Mouse (Mus musculus) heart, embryonic 14.5 days (tissue): ENCODE results near the gene Syngr3. TPM values are rescaled to one million over a fixed set of nuclear protein-coding genes. Genes with fewer than 3 reads are reported as not detected.

Experiments used
- ATAC-seq: fragments of 200-750 bp; cut with Nextera tagmentation; 2 replicates; pipeline ENCODE4 v1.8.0; 2017; ENCODE audit warnings: low read depth, moderate TSS enrichment; ENCODE audit not compliant: insufficient number of reproducible peaks, insufficient read depth, low FRiP score
- H3K27ac ChIP-seq, 2 experiments: fragments of 200-500 bp in 1 of 2; fragments of 300-500 bp in 1 of 2; sonication (generic) in 1 of 2; replicated peaks in 1 of 2; 2 replicates each; pipeline ENCODE4 v1.5.1; 2012 to 2014; ENCODE audit warnings: low read depth in 2 of 2, low read length in 2 of 2, control low read depth in 1 of 2, mild to moderate bottlenecking in 1 of 2, mixed read lengths in 1 of 2; ENCODE audit not compliant: control insufficient read depth in 1 of 2, insufficient read depth in 1 of 2
- H3K27me3 ChIP-seq: fragments of 300-500 bp; sonication (generic); 2 replicates; pipeline ENCODE4 v1.6.1; 2014; ENCODE audit warnings: mild to moderate bottlenecking, low read length, control low read depth; ENCODE audit not compliant: control insufficient read depth, insufficient read depth
- H3K36me3 ChIP-seq: fragments of 300-500 bp; sonication (generic); 2 replicates; pipeline ENCODE4 v1.6.1; 2014; ENCODE audit warnings: mild to moderate bottlenecking, control low read depth, low read length, mixed read lengths; ENCODE audit not compliant: control insufficient read depth, insufficient read depth
- H3K4me1 ChIP-seq, 2 experiments: fragments of 200-500 bp in 1 of 2; fragments of 300-500 bp in 1 of 2; sonication (generic) in 1 of 2; 2 replicates each; pipeline ENCODE4 v1.6.1; 2012 to 2014; ENCODE audit warnings: low read length in 2 of 2, control low read depth in 1 of 2, mixed read lengths in 1 of 2; ENCODE audit not compliant: control insufficient read depth in 2 of 2, insufficient read depth in 2 of 2
- H3K4me2 ChIP-seq: fragments of 300-500 bp; sonication (generic); 2 replicates; pipeline ENCODE4 v1.6.1; 2014; ENCODE audit warnings: mild to moderate bottlenecking, low read length
- H3K4me3 ChIP-seq, 2 experiments: fragments of 200-500 bp in 1 of 2; fragments of 300-500 bp in 1 of 2; sonication (generic) in 1 of 2; 2 replicates each; pipeline ENCODE4 v1.5.1; 2012 to 2014; ENCODE audit warnings: low read length in 2 of 2, mild to moderate bottlenecking in 2 of 2, control low read depth in 1 of 2, low read depth in 1 of 2, moderate library complexity in 1 of 2; ENCODE audit not compliant: control insufficient read depth in 1 of 2, insufficient read depth in 1 of 2
- H3K9ac ChIP-seq: fragments of 300-500 bp; sonication (generic); 2 replicates; pipeline ENCODE4 v1.6.1; 2014; ENCODE audit warnings: mild to moderate bottlenecking, low read length
- H3K9me3 ChIP-seq: fragments of 300-500 bp; sonication (generic); 2 replicates; pipeline ENCODE4 v1.6.1; 2016; ENCODE audit warnings: low read length, control low read depth; ENCODE audit not compliant: control insufficient read depth
- WGBS: fragments of 180-500 bp; shearing (Covaris S2); extraction: QIAGEN DNeasy Blood & Tissue Kit; methylation state at CpG from one replicate; pipeline ENCODE4 v1.1.7; 2014; 5-methylcytosine and 5-hydroxymethylcytosine counted together
- polyA plus RNA-seq: library from polyadenylated mRNA; unstranded; fragments of >200 nt; fragmentation: Nextera tagmentation; extraction: Ambion mirVana; gene quantifications from 2 replicates; pipeline ENCODE4 v1.2.1, GENCODE M21; 2014

Syngr3 gene
- polyA plus RNA-seq = 0.42 and 0.69 TPM in 2 replicates

DNA sequence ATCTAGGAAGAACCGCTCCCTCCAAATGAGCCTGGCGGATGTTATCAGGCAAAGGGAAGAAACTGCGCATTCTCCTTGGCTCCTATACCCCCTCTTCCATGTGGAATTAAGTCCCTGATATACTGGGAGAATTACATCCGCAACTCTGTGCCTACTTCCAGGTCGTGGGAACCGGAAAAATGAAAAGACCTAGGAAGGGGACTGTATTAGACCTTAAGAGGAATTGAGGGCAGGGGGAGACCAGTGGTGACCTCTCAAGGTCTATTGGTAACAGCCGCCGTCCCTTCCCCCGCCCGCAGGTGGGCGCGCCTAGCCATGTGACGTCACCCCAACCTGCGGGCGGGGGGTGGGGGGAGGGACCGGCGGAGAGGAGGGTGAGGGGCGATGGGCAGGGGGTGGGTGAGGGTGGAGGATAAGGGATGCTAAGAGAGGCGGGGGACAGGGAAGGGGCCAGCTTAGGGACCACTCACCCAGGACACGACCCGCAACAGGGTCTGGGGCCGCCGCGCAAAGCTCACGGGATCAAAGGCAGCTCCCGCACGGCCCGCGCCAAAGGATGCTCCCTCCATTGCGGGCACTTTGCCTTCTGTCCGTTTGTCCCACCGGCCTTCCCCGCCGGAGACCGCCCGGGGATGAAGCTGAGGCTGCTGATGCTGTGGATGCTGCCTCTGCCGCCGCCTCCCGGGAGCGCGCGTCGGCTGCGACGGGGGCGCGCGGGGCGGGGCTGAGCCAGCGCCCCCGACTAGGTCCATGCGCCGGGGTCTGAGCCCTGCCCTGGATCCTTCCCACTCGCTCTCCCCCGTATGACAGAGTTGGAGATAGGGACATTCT is at the start of gene Syngr3:
Syngr3 (minus strand) TSS at position 705 of the 831 bp plus-strand sequence.
- under 1% methylated on average over 54 of the region's 55 CpGs for WGBS
- Histone ChIP-seq H3K27me3 (peaks cover 45% of the 10 kb centered on the region), H3K27ac (no peak within 1 kb of the TSS)

DNA sequence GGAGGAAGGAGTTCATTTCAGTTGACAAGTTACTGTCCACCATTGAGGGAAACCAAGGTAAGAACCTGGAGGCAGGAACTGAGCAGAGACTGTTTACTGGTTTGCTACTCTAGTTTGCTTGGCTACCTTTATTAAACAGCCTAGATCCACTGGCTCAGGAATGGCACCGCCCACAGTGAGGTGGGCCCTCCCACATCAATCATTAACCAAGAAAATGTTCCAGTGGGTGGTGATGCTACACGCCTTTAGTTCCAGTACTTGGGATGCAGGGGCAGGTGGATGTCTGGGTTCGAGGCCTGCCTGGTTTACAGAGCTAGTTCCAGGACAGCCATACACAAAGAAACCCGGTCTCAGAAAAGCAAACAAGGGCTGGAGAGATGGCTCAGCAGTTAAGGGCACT is 48.5 kb upstream of the Syngr3 start:
- ATAC-seq = no peak
- WGBS = 83% methylated on average over 4 of the region's 4 CpGs
- Histone ChIP-seq H3K27me3 (no peaks in the 10 kb centered on the region), H3K4me3 (no peak overlapping the region), H3K4me2 (no peak overlapping the region), H3K9ac (no peak overlapping the region), H3K4me1 (peaks cover 4 to 12% of the 10 kb centered on the region in 2 experiments), H3K9me3 (no peaks in the 10 kb centered on the region), H3K27ac (no peak overlapping the region), H3K36me3 (peaks cover 31% of the 10 kb centered on the region)

More for the DNA sequence above, at the start of gene Syngr3:
- Histone ChIP-seq H3K4me1 (peaks cover 6 to 16% of the 10 kb centered on the region in 2 experiments; a peak in 3 of 4 replicates), H3K9me3 (no peaks in the 10 kb centered on the region), H3K36me3 (peaks cover 22% of the 10 kb centered on the region), H3K9ac (peak within 1 kb of the TSS; percentile 59), H3K4me2 (peak within 1 kb of the TSS; percentile 86), H3K4me3 (peak within 1 kb of the TSS; percentile 50 to 56)
- ATAC-seq = no peak

DNA sequence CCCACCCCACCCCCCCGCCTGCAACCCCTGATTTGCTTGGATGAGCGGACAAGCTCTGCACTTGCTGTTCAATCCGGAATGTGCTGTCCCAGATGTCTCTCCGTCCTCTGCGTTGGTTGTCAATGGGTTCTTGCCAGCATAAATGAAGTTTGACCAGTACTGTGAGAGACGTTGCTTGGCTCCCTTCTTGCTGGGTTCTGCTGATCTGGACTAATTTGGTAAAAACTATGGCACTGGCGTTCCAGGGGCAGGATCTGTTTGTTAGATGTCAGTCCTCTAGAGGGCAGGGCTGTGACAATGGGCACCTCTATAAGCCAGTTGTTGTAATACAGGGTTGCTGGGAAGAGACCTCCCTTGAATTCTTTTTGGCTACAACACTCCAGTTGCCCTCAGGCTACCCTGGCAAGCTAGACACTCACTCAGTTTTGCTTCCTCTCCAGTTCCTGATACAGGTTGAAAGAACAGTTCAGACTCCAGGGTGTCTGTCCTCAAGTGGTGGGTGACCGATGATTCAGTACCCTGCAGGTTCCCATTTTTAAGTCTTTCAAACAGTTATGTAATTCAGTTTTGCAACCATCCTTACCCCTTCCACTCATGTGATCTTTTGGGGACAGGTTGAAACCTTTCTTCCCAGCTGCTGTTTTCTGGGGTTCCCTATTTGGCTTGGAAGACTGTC is 47.5 kb upstream of the Syngr3 start:
- Histone ChIP-seq H3K9me3 (no peaks in the 10 kb centered on the region), H3K4me1 (peaks cover 9 to 18% of the 10 kb centered on the region in 2 experiments), H3K36me3 (peaks cover 23% of the 10 kb centered on the region), H3K9ac (peak overlapping the region; percentile 84), H3K4me2 (peak overlapping the region; percentile 93), H3K27ac (no peak overlapping the region), H3K4me3 (peak overlapping the region; percentile 70 to 94), H3K27me3 (no peaks in the 10 kb centered on the region)
- no peak for ATAC-seq
- WGBS = 29% methylated on average over 8 of the region's 8 CpGs

DNA sequence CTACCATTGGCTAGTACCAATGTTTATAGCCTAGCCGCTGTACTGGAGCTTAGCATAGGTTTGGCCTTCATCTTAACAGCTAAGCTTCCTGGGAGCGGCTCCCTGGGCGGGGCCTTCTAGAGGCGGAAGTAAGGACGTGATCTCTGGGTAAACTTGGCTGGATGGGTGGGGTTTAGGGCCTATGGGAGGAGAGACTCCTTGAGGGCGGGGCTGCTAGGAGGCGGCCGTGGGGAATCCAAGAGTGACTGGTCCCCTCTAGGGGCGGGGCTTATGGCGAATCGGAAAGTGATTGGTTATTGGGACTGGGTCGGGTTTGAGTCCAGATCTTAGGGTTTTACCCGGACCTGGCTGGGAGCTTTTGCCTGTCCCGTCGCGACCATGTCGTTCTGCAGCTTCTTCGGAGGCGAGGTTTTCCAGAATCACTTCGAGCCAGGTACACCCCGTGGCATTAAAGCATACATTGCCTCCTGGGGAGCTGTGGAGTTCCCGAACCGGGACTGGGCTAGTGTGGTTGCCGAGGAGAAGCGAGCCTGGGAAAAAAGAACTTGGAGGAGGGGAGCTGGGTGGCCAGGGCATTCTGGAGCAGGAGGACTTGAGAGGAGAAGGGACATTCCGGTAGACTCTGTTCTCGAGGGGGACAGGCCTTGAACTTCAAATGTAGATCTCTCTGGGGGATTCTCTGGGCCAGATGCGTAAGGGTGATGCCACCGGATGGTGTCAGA is 46.7 kb upstream of the Syngr3 start, which contains the start of gene Msrb1:
Msrb1 (plus strand) TSS at position 313 of the 722 bp plus-strand sequence.
- H3K27me3 ChIP-seq = no peaks in the 10 kb centered on the region
- ATAC-seq = peak; percentile 95
- peaks cover 15% of the 10 kb centered on the region for H3K36me3 ChIP-seq
- no peaks in the 10 kb centered on the region for H3K9me3 ChIP-seq
- WGBS = under 1% methylated on average over 29 of the region's 29 CpGs
- peak within 1 kb of the TSS; percentile 93 for H3K4me2 ChIP-seq
- peaks cover 13 to 25% of the 10 kb centered on the region in 2 experiments for H3K4me1 ChIP-seq
- peak within 1 kb of the TSS; percentile 70 to 94 for H3K4me3 ChIP-seq
- H3K27ac ChIP-seq = peak within 1 kb of the TSS; percentile 54 to 75
- H3K9ac ChIP-seq = peak within 1 kb of the TSS; percentile 84

DNA sequence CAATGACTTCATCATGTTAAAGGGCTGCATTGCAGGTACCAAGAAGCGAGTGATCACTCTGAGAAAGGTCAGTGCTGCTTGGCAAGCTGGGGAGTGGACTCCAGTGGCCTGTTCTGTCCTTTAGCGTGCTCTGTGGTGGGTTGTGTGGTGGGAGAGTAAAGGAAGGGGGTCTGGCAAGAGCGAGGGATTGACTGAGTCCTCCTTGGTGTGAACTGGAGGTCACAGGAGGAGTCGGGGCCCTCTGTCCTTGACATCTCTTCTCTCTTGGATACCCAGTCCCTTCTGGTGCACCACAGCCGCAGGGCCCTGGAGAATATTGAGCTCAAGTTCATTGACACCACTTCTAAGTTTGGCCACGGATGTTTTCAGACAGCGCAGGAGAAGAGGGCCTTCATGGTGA is 45.7 kb upstream of the Syngr3 start:
- Histone ChIP-seq H3K4me2 (peak overlapping the region; percentile 93; the same call in 1 of the 2 replicates), H3K4me3 (no peak overlapping the region), H3K36me3 (peaks cover 8% of the 10 kb centered on the region), H3K27ac (no peak overlapping the region), H3K27me3 (no peaks in the 10 kb centered on the region), H3K4me1 (peaks cover 13 to 25% of the 10 kb centered on the region in 2 experiments), H3K9ac (no peak overlapping the region), H3K9me3 (no peaks in the 10 kb centered on the region)
- 85% methylated on average over 7 of the region's 7 CpGs for WGBS
- no peak for ATAC-seq

GRCm38 (mm10) chr17:24734513-24734912 is 44.8 kb upstream of the Syngr3 start:
- no peak for ATAC-seq
- Histone ChIP-seq H3K4me1 (peaks cover 13 to 25% of the 10 kb centered on the region in 2 experiments), H3K9ac (no peak overlapping the region), H3K36me3 (no peaks in the 10 kb centered on the region), H3K4me3 (no peak overlapping the region), H3K9me3 (no peaks in the 10 kb centered on the region), H3K4me2 (no peak overlapping the region), H3K27ac (no peak overlapping the region), H3K27me3 (no peaks in the 10 kb centered on the region)
- WGBS = 91% methylated on average over 1 of the region's 1 CpGs

DNA sequence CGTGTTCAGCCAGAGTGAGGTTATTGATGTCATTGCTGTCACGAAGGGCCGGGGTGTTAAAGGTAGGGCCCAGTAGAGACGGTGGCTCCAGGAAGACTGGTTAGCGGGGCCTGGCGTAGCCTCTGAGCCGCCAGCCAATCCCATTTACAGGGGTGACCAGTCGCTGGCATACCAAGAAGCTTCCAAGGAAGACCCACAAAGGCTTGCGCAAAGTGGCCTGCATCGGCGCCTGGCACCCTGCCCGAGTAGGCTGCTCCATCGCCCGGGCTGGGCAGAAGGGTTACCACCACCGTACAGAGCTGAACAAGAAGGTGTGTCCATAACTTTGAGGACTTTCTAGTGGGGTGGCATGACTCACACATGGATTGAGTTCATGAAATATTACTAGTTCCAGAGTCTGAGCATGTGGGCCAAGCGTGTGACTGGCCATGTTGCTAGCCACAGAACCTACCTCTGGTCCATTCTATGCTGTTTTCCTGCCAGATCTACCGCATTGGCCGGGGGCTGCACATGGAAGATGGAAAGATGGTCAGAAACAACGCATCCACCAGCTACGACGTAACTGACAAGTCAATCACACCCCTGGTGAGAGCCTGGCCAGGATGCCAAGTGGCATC is 43.8 kb upstream of the Syngr3 start:
- H3K36me3 ChIP-seq = no peaks in the 10 kb centered on the region
- H3K4me3 ChIP-seq = no peak overlapping the region
- no peak overlapping the region for H3K9ac ChIP-seq
- H3K27me3 ChIP-seq = no peaks in the 10 kb centered on the region
- peaks cover 13 to 25% of the 10 kb centered on the region in 2 experiments for H3K4me1 ChIP-seq
- H3K9me3 ChIP-seq = no peaks in the 10 kb centered on the region
- WGBS = 92% methylated on average over 21 of the region's 21 CpGs
- no peak for ATAC-seq
- no peak overlapping the region for H3K4me2 ChIP-seq
- no peak overlapping the region for H3K27ac ChIP-seq
